Mouse (Mus musculus): ENCODE data around the gene D930020B18Rik. TPM values are rescaled to one million over a fixed set of nuclear protein-coding genes. Genes with fewer than 3 reads are reported as not detected.
A peak's percentile ranks its signal among the peaks of the same experiment; 100 is the strongest.

D930020B18Rik gene
- polyA plus RNA-seq (2015; fragmentation: Nextera tagmentation; extraction: Ambion mirVana) = 0.13 and 0.24 TPM in 2 replicates

DNA sequence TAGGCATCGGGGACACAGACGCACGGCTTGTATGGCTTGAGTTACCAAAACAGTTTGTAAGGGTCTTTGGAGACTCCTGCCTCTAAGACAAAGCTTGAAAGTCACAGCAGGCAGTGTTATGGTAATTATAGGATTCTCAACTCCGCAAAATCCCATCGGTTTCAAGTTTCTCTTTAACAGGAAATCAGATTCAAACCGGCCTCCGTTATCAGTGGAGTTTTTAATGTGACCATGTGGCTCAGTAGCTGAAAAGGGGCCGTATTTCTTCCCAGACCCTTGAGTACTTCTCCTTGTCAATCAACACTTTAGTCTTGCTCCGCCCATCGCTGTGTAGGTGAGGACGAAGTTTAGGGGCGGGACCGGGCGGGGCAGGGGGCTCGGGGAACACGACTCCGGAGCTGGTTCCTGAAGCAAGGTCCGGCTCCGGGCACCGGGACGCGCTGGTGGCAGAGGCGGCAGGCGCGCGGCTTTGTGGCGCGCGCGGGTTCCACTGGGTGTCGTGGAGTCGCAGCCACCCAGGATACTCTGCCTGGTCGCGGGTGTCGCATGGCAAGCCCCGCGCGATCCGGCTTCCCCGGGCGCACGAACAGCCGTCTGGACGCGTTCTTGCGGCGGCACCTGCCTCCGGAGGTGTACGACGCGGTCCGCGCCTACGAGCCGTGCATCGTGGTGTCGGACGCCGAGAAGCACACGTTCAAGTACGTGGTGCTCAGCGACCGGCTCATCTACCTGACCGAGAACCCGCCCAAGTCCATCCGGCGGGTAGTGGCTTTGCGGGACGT lies at the start of gene D930020B18Rik:
TSS of gene D930020B18Rik (plus strand) at position 317 of the 782 bp plus-strand sequence.
- Histone ChIP-seq H3K36me3 (ENCODE audit: control insufficient read depth, insufficient read depth, low read length) (no peaks in the 10 kb centered on the region), H3K9me3 (ENCODE audit: control insufficient read depth, low read length) (no peaks in the 10 kb centered on the region), H3K4me1 (ENCODE audit: control insufficient read depth, insufficient read depth, low read depth, low read length) (peaks cover 17% of the 10 kb centered on the region), H3K4me2 (ENCODE audit: low read length) (peak within 1 kb of the TSS; percentile 98), H3K4me3 (ENCODE audit: low read length) (peak within 1 kb of the TSS; percentile 59), H3K27ac (ENCODE audit: low read depth, low read length) (no peak within 1 kb of the TSS), H3K27me3 (replicated peaks; ENCODE audit: control insufficient read depth, insufficient read depth, low read length) (peaks cover 14% of the 10 kb centered on the region), H3K9ac (ENCODE audit: low read depth, low read length) (peak within 1 kb of the TSS; percentile 62)
- peak; percentile 40; the same call in 1 of the 2 replicates for ATAC-seq
- under 1% methylated on average over 65 of the region's 69 CpGs for WGBS

GRCm38 (mm10) chr10:121596580-121596979 lies 44.8 kb upstream of the D930020B18Rik start:
- no peak for ATAC-seq
- H3K9ac ChIP-seq (ENCODE audit: low read depth, low read length) = no peak overlapping the region
- H3K4me2 ChIP-seq (ENCODE audit: low read length) = no peak overlapping the region
- peaks cover 36% of the 10 kb centered on the region for H3K36me3 ChIP-seq (ENCODE audit: control insufficient read depth, insufficient read depth, low read length)
- 86% methylated on average over 9 of the region's 9 CpGs for WGBS
- H3K9me3 ChIP-seq (ENCODE audit: control insufficient read depth, low read length) = no peaks in the 10 kb centered on the region
- H3K27me3 ChIP-seq (replicated peaks; ENCODE audit: control insufficient read depth, insufficient read depth, low read length) = no peaks in the 10 kb centered on the region
- no peak overlapping the region for H3K4me3 ChIP-seq (ENCODE audit: low read length)
- no peak overlapping the region for H3K27ac ChIP-seq (ENCODE audit: low read depth, low read length)
- H3K4me1 ChIP-seq (ENCODE audit: control insufficient read depth, insufficient read depth, low read depth, low read length) = no peaks in the 10 kb centered on the region

DNA sequence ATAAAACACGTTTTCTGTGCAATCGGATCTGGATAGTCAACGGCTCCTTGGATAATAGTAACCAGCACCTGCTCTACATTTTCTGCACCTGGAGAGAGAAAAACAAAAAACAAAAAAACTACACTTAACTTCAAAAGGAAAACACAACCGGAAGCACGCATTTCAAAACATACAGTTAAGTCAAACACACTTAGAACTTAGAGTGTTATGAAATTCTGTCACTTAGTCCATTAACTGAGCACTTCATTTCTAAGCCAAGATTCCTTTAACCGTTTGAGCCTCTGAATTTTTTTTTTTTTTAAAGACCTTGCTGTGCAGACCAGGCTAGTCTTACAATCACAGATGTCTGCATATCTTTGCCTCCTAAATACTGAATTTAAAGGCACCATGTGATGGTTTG lies 40.1 kb upstream of the D930020B18Rik start:
- Histone ChIP-seq H3K36me3 (ENCODE audit: control insufficient read depth, insufficient read depth, low read length) (peaks cover 65% of the 10 kb centered on the region), H3K4me1 (ENCODE audit: control insufficient read depth, insufficient read depth, low read depth, low read length) (no peaks in the 10 kb centered on the region), H3K4me3 (ENCODE audit: low read length) (no peak overlapping the region), H3K27ac (ENCODE audit: low read depth, low read length) (no peak overlapping the region), H3K9me3 (ENCODE audit: control insufficient read depth, low read length) (no peaks in the 10 kb centered on the region), H3K27me3 (replicated peaks; ENCODE audit: control insufficient read depth, insufficient read depth, low read length) (no peaks in the 10 kb centered on the region), H3K4me2 (ENCODE audit: low read length) (no peak overlapping the region), H3K9ac (ENCODE audit: low read depth, low read length) (no peak overlapping the region)
- ATAC-seq = no peak
- 89% methylated on average over 6 of the region's 6 CpGs for WGBS

DNA sequence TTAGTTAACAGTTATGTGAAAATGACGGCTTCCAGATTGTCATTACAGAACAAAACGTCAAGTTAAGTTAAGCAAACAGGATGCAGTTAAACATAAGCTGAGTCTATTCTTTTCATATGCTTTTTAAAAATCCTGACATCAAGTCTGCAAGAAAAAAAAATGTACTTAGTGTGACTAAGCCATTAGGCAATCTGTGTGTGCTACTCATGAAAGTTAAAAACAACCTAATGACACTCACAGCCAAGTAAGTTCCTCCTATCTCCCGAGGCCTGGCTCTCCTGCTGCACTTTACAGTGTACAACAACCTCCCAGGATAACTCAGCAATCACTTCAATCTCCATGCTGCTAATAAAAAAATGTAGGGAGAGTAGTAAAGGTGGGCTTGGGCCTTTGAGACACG lies 37.8 kb upstream of the D930020B18Rik start:
- H3K4me1 ChIP-seq (ENCODE audit: control insufficient read depth, insufficient read depth, low read depth, low read length) = no peaks in the 10 kb centered on the region
- peaks cover 69% of the 10 kb centered on the region for H3K36me3 ChIP-seq (ENCODE audit: control insufficient read depth, insufficient read depth, low read length)
- no peaks in the 10 kb centered on the region for H3K27me3 ChIP-seq (replicated peaks; ENCODE audit: control insufficient read depth, insufficient read depth, low read length)
- H3K9me3 ChIP-seq (ENCODE audit: control insufficient read depth, low read length) = no peaks in the 10 kb centered on the region
- no peak overlapping the region for H3K9ac ChIP-seq (ENCODE audit: low read depth, low read length)
- no peak for ATAC-seq
- WGBS = 93% methylated on average over 4 of the region's 4 CpGs
- no peak overlapping the region for H3K4me3 ChIP-seq (ENCODE audit: low read length)
- H3K27ac ChIP-seq (ENCODE audit: low read depth, low read length) = no peak overlapping the region
- no peak overlapping the region for H3K4me2 ChIP-seq (ENCODE audit: low read length)

GRCm38 (mm10) chr10:121604632-121605344 lies 36.6 kb upstream of the D930020B18Rik start:
- Histone ChIP-seq H3K9me3 (ENCODE audit: control insufficient read depth, low read length) (no peaks in the 10 kb centered on the region), H3K9ac (ENCODE audit: low read depth, low read length) (no peak overlapping the region), H3K4me1 (ENCODE audit: control insufficient read depth, insufficient read depth, low read depth, low read length) (no peaks in the 10 kb centered on the region), H3K27me3 (replicated peaks; ENCODE audit: control insufficient read depth, insufficient read depth, low read length) (no peaks in the 10 kb centered on the region), H3K27ac (ENCODE audit: low read depth, low read length) (no peak overlapping the region), H3K4me2 (ENCODE audit: low read length) (no peak overlapping the region), H3K4me3 (ENCODE audit: low read length) (no peak overlapping the region), H3K36me3 (ENCODE audit: control insufficient read depth, insufficient read depth, low read length) (peaks cover 64% of the 10 kb centered on the region)
- 96% methylated on average over 13 of the region's 13 CpGs for WGBS
- ATAC-seq = no peak

GRCm38 (mm10) chr10:121608177-121608576 lies 33.2 kb upstream of the D930020B18Rik start:
- Histone ChIP-seq H3K27me3 (replicated peaks; ENCODE audit: control insufficient read depth, insufficient read depth, low read length) (no peaks in the 10 kb centered on the region), H3K4me2 (ENCODE audit: low read length) (no peak overlapping the region), H3K4me3 (ENCODE audit: low read length) (no peak overlapping the region), H3K36me3 (ENCODE audit: control insufficient read depth, insufficient read depth, low read length) (peaks cover 50% of the 10 kb centered on the region), H3K4me1 (ENCODE audit: control insufficient read depth, insufficient read depth, low read depth, low read length) (no peaks in the 10 kb centered on the region), H3K9me3 (ENCODE audit: control insufficient read depth, low read length) (no peaks in the 10 kb centered on the region), H3K27ac (ENCODE audit: low read depth, low read length) (no peak overlapping the region), H3K9ac (ENCODE audit: low read depth, low read length) (no peak overlapping the region)
- ATAC-seq = no peak
- WGBS = 96% methylated on average over 10 of the region's 10 CpGs

DNA sequence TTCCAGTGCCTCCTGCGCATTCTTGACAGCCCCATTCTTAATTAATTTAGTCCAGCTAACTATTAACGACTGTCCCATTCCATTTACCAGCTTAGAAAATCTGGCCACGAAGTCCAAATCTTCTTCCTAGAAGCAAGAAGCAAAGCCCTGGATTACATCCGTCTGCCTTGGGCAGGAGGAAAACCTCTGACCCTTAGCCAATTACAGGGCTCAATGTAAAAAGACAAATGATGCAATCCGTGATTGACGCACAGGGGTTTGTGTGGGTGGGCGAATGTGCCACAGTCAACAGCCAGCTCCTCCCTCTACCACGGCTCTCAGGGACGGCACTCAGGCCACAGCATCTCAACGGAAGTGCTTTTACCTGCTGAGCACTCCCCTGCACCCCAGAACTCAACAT lies 29.8 kb upstream of the D930020B18Rik start:
- H3K9ac ChIP-seq (ENCODE audit: low read depth, low read length) = no peak overlapping the region
- no peaks in the 10 kb centered on the region for H3K4me1 ChIP-seq (ENCODE audit: control insufficient read depth, insufficient read depth, low read depth, low read length)
- ATAC-seq = no peak
- H3K4me2 ChIP-seq (ENCODE audit: low read length) = no peak overlapping the region
- H3K27ac ChIP-seq (ENCODE audit: low read depth, low read length) = no peak overlapping the region
- no peaks in the 10 kb centered on the region for H3K27me3 ChIP-seq (replicated peaks; ENCODE audit: control insufficient read depth, insufficient read depth, low read length)
- peaks cover 39% of the 10 kb centered on the region for H3K36me3 ChIP-seq (ENCODE audit: control insufficient read depth, insufficient read depth, low read length)
- 72% methylated on average over 9 of the region's 10 CpGs for WGBS
- no peaks in the 10 kb centered on the region for H3K9me3 ChIP-seq (ENCODE audit: control insufficient read depth, low read length)
- no peak overlapping the region for H3K4me3 ChIP-seq (ENCODE audit: low read length)

DNA sequence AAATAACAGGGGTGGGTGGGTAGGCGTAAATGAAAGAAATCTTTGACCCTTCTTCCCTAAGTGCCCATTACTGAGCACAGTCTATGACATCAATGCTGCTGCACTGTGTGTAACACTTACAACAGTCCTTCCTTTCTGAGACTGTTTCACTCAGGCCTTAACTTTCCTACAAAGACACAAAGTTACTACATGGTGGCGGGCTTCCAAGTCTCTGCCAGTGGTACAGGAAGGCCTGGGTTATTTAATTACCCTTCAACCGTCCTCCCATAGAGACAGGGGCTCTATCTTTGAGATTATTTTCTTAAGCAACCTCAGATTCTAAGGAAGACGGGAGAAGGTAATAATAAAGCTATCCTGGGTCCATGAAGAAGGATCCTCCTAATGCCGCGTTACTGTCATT lies 28.9 kb upstream of the D930020B18Rik start:
- H3K36me3 ChIP-seq (ENCODE audit: control insufficient read depth, insufficient read depth, low read length) = peaks cover 38% of the 10 kb centered on the region
- H3K4me3 ChIP-seq (ENCODE audit: low read length) = no peak overlapping the region
- no peak for ATAC-seq
- no peaks in the 10 kb centered on the region for H3K4me1 ChIP-seq (ENCODE audit: control insufficient read depth, insufficient read depth, low read depth, low read length)
- H3K27me3 ChIP-seq (replicated peaks; ENCODE audit: control insufficient read depth, insufficient read depth, low read length) = no peaks in the 10 kb centered on the region
- no peak overlapping the region for H3K27ac ChIP-seq (ENCODE audit: low read depth, low read length)
- no peak overlapping the region for H3K9ac ChIP-seq (ENCODE audit: low read depth, low read length)
- 91% methylated on average over 6 of the region's 6 CpGs for WGBS
- no peak overlapping the region for H3K4me2 ChIP-seq (ENCODE audit: low read length)
- H3K9me3 ChIP-seq (ENCODE audit: control insufficient read depth, low read length) = no peaks in the 10 kb centered on the region

DNA sequence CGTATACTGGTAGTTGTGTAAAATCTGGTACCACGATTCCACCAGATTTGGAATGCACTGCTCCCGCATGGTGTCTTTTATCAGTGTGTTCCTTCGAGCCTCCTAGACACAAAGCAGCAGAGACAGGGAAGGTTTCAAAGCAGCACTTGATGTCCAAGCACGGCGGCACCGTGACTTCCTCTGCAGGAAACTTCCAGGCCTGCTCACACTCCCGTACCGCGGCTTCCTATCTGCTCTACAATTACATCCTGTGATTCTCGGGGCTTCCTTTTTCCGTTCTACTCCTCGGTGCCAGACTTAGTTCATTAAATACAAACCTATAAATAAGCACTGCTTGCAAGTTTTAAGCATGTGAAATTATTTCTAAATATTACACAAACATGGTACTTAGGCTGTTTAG lies 27.8 kb upstream of the D930020B18Rik start:
- no peak overlapping the region for H3K9ac ChIP-seq (ENCODE audit: low read depth, low read length)
- H3K9me3 ChIP-seq (ENCODE audit: control insufficient read depth, low read length) = no peaks in the 10 kb centered on the region
- no peak overlapping the region for H3K4me2 ChIP-seq (ENCODE audit: low read length)
- no peak overlapping the region for H3K4me3 ChIP-seq (ENCODE audit: low read length)
- WGBS = 91% methylated on average over 13 of the region's 13 CpGs
- no peak for ATAC-seq
- no peaks in the 10 kb centered on the region for H3K4me1 ChIP-seq (ENCODE audit: control insufficient read depth, insufficient read depth, low read depth, low read length)
- H3K27me3 ChIP-seq (replicated peaks; ENCODE audit: control insufficient read depth, insufficient read depth, low read length) = no peaks in the 10 kb centered on the region
- no peak overlapping the region for H3K27ac ChIP-seq (ENCODE audit: low read depth, low read length)
- H3K36me3 ChIP-seq (ENCODE audit: control insufficient read depth, insufficient read depth, low read length) = peaks cover 42% of the 10 kb centered on the region
